Mouse (Mus musculus) monocyte, adult 2 months (primary cell): ENCODE results near the gene Slc2a5.

ENCODE experiments used
- DNase-seq, 2 experiments: peaks; one replicate each; pipeline ENCODE4 v3.0.0; 2022; ENCODE audit warnings: low spot score in 2 of 2, low read depth in 1 of 2

Slc2a5 gene

DNA sequence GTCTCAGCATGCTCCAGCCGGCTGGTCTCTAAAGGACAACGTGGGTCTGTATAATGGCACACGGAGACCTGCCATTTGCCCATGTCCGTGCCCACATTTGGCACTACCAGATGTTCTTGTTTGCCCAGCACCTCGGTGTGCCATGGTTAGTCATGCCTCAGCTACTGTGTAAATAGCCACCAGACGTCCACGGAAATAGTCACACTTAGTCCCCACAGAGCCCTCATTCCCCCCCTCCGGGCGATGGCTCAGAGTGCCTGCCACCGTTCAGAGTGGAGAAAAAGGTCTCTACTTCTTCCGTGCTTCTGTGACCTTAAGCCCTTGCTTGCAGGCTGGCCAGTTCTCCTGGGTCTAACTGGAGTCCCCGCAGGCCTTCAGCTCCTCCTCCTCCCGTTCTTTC lies 20.0 kb downstream of the Slc2a5 start:
- no peak for DNase-seq

DNA sequence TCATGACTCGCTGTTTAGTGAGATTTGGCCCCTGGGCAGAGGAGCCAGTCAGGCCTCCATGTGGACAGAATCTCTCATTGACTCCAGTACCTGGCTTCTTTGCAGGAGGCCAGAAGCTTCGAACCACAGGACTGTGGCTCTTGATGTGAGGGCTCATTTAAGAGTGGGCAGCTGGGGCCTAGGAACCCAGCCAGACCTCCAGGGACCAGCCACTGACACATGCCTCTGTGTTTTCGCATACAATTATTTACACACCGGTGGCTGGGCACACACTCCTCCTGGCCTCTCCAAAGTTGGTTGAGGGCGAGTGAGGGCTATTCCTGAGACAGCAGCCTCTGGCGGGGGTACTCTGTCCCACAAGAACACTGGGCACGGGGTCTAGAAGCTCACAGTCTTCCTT lies 21.3 kb downstream of the Slc2a5 start:
- no peak for DNase-seq

DNA sequence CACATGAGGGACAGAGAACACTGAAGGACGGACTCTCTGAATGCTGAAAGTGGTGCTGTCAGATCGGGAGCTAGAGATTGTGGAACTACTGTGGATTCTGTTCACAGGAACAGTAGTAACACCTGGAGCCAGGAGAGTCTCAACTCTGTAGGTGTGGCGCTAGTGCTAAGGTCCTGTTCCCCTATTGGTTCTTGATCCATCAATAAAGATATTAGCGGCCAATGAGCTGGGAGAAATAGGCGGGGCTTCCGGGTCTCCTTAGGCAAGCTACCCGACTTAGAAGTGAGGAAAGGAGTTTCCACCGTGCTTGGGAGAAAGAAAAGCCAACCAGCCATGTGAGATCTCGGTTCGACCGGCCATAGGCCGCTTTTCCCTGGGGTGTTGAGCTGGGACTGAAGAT lies 25.2 kb downstream of the Slc2a5 start:
- no peak for DNase-seq

DNA sequence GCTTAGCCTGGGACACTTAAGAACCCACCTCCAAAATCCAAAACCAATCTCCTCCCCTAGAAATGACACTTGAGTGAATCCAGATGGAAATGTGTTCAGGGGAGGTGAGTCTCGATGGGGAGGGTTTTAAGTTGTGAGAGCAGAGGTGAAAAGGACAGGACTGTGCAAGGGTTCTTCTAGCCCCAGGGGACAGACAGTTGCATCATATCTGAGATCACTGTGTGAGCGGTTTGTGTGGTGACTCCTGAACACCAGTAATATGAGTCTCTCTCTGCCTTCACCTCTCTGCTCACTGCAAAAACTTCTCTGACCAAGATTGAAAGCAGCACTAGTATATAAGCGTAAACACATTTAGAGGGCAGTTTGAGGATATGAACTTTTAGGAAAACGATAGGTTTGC lies 27.2 kb downstream of the Slc2a5 start:
- DNase-seq, result no peak

DNA sequence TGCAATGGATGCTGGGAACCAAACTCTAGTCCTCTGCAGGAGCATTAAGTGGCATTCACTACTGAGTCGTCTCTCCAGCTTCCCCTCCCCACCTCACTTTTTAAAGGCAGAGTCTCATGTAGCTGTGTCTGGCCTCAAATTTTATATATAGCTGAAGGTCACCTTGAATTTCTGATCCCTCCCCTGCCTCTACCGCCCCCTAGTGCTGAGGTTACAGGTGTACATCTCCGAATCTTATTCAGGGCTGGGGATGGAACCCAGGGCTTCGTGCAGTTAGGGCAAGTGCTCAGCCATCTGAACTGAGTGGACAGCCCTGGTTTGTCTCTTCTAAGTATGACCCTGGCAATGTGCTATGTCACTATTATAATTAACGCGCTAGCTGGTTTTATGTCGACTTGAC lies 32.0 kb downstream of the Slc2a5 start:
- no peak for DNase-seq

DNA sequence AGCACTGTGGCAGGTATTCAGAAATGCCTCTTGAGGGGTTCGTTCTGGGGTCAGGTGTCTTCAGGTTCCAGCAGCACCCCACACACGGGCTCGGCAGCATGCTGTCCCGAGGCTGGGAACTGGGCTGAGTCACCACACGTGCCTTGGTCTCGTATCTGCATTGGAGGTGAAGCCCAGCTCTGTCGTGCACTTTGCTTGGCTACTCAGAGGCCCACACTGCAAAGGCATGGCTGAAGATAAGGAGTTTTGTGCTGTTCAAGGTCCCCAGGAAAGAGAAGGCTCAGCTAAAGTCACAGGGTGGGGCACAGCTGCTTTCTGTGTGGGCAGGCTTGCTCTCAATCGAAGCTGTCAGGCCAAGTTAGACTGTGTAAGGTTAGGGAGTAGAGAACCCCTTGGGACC lies 33.4 kb downstream of the Slc2a5 start:
- DNase-seq, result no peak

DNA sequence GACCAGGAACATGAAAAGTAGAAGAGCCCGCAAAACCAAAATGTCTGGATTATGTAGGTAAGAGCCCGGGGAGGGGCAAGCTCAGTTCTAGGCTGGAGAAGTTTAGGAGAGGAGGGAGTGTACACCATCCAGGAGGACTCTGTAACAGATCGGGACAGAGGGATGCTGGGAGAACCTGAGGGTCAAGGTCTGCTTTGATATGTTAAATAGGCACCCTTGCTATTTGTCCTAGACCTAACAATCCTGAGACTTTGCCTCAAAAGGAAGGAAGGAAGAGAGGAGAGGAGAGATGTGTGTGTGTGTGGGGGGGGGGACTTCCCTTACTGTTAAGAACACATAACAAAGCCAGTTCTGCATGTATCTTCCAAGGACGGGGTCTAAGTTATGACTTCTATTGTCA lies 36.2 kb downstream of the Slc2a5 start:
- no peak for DNase-seq

DNA sequence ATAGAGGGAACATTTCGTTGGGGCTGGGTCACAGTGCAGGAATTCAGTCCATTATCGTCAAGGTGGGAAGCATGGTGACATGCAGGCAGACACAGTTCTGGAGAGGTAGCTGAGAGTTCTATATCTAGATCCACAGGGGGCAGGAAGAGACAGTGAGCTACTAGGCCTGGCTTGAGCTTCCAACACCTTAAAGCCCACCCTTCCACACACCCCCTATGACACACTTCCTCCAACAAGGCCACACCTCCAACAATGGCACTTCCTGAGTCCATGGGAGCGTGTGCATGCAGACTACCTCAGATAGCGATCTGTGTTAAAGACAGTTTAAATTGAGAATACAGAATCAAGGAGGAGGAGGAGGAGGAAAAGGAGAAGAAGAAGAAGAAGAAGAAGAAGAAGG lies 36.6 kb downstream of the Slc2a5 start:
- no peak for DNase-seq

DNA sequence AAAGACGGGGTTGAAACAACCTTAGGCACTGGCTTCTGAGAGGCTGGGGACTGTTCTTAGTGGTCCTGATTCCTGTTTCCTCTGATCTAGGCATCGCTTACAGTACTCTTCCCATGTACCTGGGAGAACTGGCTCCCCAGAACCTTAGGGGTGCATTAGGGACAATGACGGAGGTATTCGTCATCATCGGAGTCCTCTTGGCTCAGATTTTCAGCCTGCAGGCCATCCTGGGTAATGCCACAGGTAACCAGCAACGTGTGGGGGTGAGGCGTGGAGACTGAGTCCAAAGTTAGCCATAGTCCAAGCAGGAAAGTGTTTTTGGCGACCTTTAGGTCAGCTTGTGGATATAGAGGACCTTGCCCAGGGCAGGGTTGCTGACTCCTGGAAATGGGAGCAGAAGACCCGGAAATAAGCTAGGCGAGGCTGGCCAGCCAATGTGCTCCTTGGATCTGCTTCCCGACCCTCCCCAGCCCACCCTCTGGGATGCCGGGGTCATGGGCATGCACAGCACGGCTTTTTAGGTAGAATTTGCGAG lies 38.3 kb downstream of the Slc2a5 start:
- no peak for DNase-seq

DNA sequence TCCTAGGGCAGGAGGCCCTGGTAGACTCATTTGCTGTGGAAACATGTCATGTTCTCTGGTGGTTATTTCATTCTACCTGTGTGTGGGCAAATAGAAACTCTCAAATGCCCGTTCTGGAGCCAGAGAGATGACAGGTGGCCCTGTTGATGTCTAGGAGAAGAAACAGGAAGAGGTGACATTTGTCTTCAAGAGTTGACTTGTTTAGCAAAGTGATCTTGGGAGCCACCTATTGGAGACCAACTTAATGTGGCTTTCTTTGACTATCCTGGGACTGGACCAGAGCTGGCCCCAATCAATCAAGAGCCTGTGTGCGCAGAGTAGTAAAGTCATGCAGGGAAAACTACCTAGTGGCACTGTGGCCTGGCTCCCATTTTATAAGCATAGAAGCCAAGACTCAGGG lies 40.4 kb downstream of the Slc2a5 start:
- DNase-seq, result no peak

DNA sequence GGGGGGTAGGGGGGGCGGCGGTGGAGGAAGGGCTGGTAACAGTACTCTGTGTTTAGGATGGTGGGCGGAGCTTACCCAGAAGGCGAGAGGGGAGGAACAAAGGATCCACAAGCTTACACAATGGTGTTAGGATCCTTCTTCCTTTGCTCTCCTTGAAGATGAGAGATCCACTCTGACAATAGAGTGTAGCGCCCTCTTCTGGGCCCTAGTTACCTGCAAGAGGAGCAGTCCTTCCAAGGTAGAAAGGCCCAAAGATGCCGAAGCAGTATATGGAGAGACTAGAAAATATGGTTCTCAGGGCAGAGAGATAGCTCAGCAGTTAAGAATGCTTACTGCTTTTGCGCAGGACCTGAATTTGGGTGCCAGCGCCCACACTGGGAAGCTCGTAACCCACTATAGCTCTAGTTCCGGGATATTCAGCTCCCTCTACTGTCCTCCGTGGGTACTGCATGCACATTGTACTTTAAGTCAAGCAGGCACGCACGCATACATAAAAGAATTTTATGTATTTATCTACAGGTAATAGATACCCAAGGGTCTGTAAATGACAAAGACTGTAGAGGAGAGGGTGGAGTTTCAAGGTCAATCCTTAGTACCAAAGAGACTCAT lies 43.6 kb downstream of the Slc2a5 start:
- DNase-seq, result no peak

DNA sequence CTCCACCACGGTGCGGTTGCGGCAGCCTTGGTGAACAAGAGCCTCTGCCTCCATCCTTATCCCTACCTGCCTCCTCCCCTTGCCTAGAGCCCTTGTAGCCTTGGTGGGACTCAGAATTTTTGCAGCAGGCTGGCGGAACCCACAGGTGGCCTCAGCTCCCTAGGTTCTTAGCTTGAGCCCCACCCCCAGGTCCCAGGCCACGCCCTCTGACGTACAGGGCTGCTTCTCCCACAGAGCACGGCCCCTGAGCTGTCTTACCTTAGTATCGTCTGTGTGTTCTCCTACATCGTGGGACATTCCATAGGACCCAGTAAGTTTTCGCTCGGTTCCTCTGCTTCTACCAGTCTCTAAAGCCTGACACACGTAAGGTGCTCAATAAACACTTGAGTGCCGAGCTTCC lies 45.8 kb downstream of the Slc2a5 start:
- no peak for DNase-seq

DNA sequence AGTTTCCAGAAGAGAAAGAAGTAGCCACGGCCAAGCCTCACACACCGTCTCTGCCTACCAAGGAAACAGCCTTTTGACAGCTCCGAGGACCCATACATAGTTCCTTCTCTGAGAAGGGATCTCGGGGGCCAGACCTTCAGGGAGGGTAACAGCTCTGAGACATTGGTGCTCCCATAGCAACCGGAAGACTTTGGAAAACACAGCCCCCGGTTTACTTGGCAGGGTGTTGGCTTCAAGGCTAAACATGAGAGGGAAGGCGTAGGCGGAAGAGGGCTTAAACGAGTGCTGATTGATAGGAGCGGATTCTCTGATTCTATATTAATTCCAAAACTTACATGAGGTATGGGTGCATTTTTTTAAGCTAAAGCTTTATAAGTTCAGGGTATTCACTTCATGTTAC lies 49.3 kb downstream of the Slc2a5 start:
- DNase-seq, result no peak

DNA sequence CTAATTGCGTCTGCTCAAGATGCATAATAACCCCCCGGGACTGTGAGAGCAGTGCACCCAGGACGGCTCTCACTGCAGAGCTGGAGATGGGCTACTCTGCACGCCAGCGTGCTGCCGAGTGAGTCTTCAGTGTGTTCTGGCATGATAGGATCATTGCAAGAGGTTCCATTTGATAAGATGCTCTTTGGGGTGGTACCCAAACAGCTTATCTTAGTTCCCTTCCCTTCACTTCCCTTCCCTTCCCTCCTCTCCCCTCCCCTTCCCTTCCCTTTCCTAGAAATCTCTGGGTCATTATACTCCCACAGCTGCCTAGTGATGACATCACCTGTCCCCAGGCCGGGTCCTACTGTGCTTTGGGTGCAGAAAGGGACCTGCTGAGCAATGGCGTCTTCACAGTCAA lies 53.0 kb downstream of the Slc2a5 start:
- DNase-seq, result no peak

DNA sequence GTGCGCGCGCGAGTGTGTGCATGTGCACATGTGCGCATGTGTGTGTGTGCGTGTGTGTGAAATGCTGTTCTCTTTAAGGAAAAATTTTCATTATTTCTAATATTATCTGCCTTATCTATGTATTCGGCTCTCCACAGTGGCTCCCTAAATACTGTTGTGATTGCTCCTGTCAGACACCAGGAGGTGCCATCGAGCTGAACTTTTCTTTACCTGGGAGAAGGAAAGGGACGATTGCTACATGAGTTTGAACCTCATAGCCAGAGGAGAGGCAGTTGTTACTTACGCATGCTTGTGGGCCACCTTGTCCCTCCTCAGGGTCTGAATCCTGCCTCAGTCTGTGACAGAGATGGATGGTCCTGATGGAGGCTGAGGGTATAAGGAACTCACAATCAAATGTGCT lies 54.2 kb downstream of the Slc2a5 start:
- no peak for DNase-seq

DNA sequence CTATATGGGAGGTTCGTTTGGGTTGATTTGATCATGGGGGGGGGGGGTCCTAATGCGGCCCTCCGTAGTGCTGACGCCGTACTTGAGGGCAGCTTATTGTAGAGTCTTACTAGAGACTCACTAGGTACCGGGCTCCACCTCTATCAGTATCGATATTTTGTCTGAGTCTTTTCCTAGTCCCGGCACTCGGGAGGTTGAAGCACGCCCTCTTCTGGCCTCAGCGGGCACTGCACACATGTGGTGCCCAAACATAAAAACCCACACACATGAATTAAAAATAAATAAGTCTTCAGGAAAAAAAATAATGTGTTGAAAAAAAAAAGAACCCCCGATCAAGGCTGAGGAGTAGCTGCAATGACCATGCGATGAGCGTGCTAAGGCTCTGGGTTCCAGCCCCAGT lies 54.9 kb downstream of the Slc2a5 start:
- DNase-seq, result no peak

DNA sequence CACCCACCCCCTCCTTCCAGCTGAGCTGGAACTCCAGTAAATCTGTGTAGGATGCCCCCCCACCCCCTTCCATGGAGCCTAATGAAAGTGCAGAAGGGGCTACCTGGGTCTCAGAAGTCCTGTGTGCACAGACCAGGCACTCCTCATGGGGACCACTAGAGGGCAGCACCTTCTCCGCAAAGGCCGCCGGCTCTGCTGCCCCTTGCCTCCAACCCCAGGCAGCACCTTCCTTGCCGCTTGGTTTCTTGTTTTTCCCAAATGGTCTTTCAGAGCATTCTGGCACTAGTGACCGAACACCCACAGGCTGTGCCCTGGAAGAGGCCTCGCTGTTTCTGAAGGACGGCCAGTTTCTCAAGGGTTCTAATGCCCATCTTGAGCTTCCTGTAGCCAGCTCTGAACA lies 57.5 kb downstream of the Slc2a5 start:
- peak in 1 of 2 experiments; percentile 6 for DNase-seq

DNA sequence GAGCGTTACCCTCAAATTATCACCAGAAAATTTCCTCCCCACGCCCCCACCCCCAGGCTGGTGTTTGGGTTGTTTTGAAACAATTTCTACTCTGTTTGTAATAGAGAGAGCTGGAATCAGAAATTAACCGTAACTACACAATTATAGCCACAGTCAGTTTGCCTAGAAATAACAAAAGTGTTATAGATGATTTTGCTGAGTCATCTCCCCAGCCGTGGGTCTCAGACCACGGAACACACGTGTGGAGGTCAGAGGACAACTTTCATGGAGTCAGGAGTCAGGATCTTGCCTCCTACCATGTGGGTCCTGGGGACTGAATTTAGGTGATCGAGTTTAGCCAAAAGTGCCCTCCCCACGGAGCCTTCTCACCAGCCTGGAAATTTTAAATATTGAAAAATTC lies 58.0 kb downstream of the Slc2a5 start:
- DNase-seq, result no peak

DNA sequence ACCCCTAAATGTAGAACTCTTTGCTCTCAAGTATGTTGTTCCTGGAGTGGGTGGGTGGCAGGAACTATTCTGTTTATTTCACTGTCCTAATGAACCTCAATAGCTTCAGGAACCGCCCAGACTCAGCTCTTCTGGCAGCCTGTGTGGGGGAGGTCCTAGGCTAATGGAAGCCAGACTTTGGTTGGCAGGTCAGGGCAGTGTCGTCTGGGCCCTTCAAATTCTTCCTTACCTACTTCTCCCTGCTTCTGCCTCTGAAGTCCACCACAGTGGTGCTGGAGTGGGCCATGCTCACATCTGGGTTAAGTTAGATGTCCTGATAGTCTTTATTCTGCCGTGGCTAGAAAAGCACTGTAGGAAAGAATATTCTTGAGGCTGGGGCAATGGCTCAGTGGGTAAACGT lies 59.0 kb downstream of the Slc2a5 start:
- no peak for DNase-seq

DNA sequence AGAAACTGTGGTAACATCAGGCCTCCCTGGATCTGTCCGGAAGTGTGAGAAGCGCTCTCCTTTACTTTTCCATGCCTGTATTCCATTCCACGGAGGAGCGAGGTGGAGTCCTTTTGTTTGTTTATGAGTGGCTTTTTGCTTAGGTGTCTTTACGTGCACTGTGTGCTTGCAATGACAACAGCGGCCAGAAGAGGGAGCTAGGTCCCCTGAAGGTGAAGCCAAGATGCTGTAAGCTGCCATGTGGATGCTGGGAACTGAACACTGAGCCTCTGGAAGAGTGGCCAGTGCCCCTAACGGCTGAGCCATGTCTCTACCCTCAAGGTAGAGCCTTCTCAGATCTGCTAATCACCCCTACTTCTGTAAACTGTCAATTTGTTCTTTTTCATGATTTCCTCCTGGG lies 62.2 kb downstream of the Slc2a5 start:
- DNase-seq, result no peak

DNA sequence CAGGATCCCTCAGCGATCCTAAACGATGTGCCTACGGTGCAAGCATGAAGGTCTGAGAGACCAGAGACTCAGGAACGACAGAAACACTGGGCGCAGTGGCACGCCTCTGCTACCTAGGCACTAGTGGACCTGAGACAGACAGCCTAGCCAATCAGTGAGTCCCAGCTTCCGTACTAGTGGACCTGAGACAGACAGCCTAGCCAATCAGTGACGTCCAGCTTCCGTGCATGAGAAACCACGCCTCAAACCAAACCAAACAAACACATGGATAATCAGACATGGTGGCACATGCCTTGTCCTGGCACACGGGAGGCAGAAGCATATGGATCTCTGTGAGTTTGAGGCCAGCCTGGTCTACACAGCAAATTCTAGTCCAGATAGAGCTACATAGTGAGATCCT lies 69.2 kb downstream of the Slc2a5 start:
- DNase-seq, result no peak

DNA sequence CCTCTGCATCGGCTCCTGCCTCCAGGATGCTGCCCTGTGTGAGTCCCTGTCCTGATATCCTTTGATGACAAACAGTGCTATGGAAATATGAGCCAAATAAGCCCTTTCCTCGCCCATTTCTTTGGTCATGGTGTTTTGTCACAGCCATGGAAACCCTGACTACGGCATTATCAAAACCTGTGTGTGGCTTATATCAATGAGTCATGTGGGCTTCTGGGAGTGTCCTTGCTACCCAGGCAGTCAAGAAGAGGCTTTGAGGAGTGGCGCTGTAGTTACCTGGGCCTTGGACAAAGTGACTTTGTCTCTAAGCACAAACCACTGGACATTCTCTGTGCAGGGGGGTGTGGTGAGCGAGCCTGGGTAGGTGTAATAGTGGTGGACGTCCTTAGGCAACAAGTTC lies 73.1 kb downstream of the Slc2a5 start:
- DNase-seq, result no peak
